Mouse (Mus musculus): ENCODE results near the gene H2-DMb1. TPM values are rescaled to one million over a fixed set of nuclear protein-coding genes. Genes with fewer than 3 reads are reported as not detected.
A peak's percentile ranks its signal among the peaks of the same experiment; 100 is the strongest.

Gene H2-DMb1
- polyA plus RNA-seq, 1 experiment from 2014 or later, result 0.91 TPM

- WGBS, result 45% methylated on average over 13 of the region's 13 CpGs
- Histone ChIP-seq H3K9ac (replicated peaks; ENCODE audit: low read length) (no peak overlapping the region), H3K4me1 (ENCODE audit: control insufficient read depth, insufficient read depth, low read length) (no peaks in the 10 kb centered on the region), H3K36me3 (ENCODE audit: control insufficient read depth, insufficient read depth, low read length) (no peaks in the 10 kb centered on the region), H3K9me3 (ENCODE audit: control insufficient read depth, low read length) (0 out of 2 replicates have a peak, but pooled peaks cover 2% of the 10 kb centered on the region), H3K4me2 (ENCODE audit: low read length) (no peak overlapping the region), H3K27me3 (ENCODE audit: control insufficient read depth, insufficient read depth, low read length) (no peaks in the 10 kb centered on the region), H3K4me3 (replicated peaks; ENCODE audit: low read depth, low read length) (no peak overlapping the region), H3K27ac (replicated peaks; ENCODE audit: low read depth, low read length) (no peak overlapping the region)
- DNase-seq, result peak; percentile 91
- no peak for ATAC-seq (ENCODE audit: low FRiP score, low TSS enrichment)
Observed at GRCm38 (mm10) chr17:34170877-34171498, 18.1 kb downstream of the H2-DMb1 start.

GRCm38 (mm10) chr17:34172528-34172927 lies 19.7 kb downstream of the H2-DMb1 start:
- no peaks in the 10 kb centered on the region for H3K4me1 ChIP-seq (ENCODE audit: control insufficient read depth, insufficient read depth, low read length)
- 97% methylated on average over 5 of the region's 5 CpGs for WGBS
- no peak overlapping the region for H3K4me2 ChIP-seq (ENCODE audit: low read length)
- no peaks in the 10 kb centered on the region for H3K36me3 ChIP-seq (ENCODE audit: control insufficient read depth, insufficient read depth, low read length)
- DNase-seq, result no peak
- no peaks in the 10 kb centered on the region for H3K27me3 ChIP-seq (ENCODE audit: control insufficient read depth, insufficient read depth, low read length)
- no peak overlapping the region for H3K9ac ChIP-seq (replicated peaks; ENCODE audit: low read length)
- H3K4me3 ChIP-seq (replicated peaks; ENCODE audit: low read depth, low read length), result no peak overlapping the region
- no peak overlapping the region for H3K27ac ChIP-seq (replicated peaks; ENCODE audit: low read depth, low read length)
- ATAC-seq (ENCODE audit: low FRiP score, low TSS enrichment), result no peak
- peaks cover 5% of the 10 kb centered on the region; the same call in 1 of the 2 replicates for H3K9me3 ChIP-seq (ENCODE audit: control insufficient read depth, low read length)

GRCm38 (mm10) chr17:34174075-34174474 lies 21.2 kb downstream of the H2-DMb1 start:
- DNase-seq, result no peak
- WGBS, result 50% methylated on average over 1 of the region's 1 CpGs

DNA sequence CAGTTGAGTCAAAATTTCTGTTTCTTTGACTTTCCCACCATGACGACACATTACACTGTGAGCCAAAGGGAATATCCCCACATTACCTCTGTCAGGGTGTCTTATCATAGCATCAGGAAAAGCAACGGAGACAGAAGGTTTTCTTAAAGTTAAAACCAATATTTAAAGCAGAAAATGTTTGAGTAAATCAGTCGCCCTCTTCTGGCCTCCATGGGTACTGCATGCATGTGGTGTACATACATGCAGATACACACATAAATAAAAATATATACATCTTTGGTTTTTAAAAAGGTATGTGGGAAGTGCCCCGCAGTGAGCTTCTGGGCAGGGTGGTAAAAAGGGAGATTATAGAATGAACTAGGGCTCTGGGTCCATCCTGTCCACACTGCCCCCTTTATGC lies 24.3 kb downstream of the H2-DMb1 start:
- Histone ChIP-seq H3K27me3 (ENCODE audit: control insufficient read depth, insufficient read depth, low read length) (no peaks in the 10 kb centered on the region), H3K9me3 (ENCODE audit: control insufficient read depth, low read length) (peaks cover 5% of the 10 kb centered on the region; the same call in 1 of the 2 replicates), H3K9ac (replicated peaks; ENCODE audit: low read length) (no peak overlapping the region), H3K4me3 (replicated peaks; ENCODE audit: low read depth, low read length) (no peak overlapping the region), H3K4me1 (ENCODE audit: control insufficient read depth, insufficient read depth, low read length) (no peaks in the 10 kb centered on the region), H3K27ac (replicated peaks; ENCODE audit: low read depth, low read length) (no peak overlapping the region), H3K4me2 (ENCODE audit: low read length) (no peak overlapping the region), H3K36me3 (ENCODE audit: control insufficient read depth, insufficient read depth, low read length) (no peaks in the 10 kb centered on the region)
- 74% methylated on average over 4 of the region's 4 CpGs for WGBS
- no peak for DNase-seq
- ATAC-seq (ENCODE audit: low FRiP score, low TSS enrichment), result no peak

More at GRCm38 (mm10) chr17:34174075-34174474, 21.2 kb downstream of the H2-DMb1 start:
- Histone ChIP-seq H3K4me2 (ENCODE audit: low read length) (no peak overlapping the region), H3K27ac (replicated peaks; ENCODE audit: low read depth, low read length) (no peak overlapping the region), H3K9me3 (ENCODE audit: control insufficient read depth, low read length) (peaks cover 5% of the 10 kb centered on the region; the same call in 1 of the 2 replicates), H3K36me3 (ENCODE audit: control insufficient read depth, insufficient read depth, low read length) (no peaks in the 10 kb centered on the region), H3K27me3 (ENCODE audit: control insufficient read depth, insufficient read depth, low read length) (no peaks in the 10 kb centered on the region), H3K4me3 (replicated peaks; ENCODE audit: low read depth, low read length) (no peak overlapping the region), H3K9ac (replicated peaks; ENCODE audit: low read length) (no peak overlapping the region), H3K4me1 (ENCODE audit: control insufficient read depth, insufficient read depth, low read length) (no peaks in the 10 kb centered on the region)
- no peak for ATAC-seq (ENCODE audit: low FRiP score, low TSS enrichment)

GRCm38 (mm10) chr17:34179019-34179418 lies 26.1 kb downstream of the H2-DMb1 start:
- Histone ChIP-seq H3K4me3 (replicated peaks; ENCODE audit: low read depth, low read length) (no peak overlapping the region), H3K4me1 (ENCODE audit: control insufficient read depth, insufficient read depth, low read length) (no peaks in the 10 kb centered on the region), H3K27me3 (ENCODE audit: control insufficient read depth, insufficient read depth, low read length) (no peaks in the 10 kb centered on the region), H3K4me2 (ENCODE audit: low read length) (no peak overlapping the region), H3K36me3 (ENCODE audit: control insufficient read depth, insufficient read depth, low read length) (no peaks in the 10 kb centered on the region), H3K9me3 (ENCODE audit: control insufficient read depth, low read length) (peaks cover 3% of the 10 kb centered on the region; the same call in 1 of the 2 replicates), H3K9ac (replicated peaks; ENCODE audit: low read length) (no peak overlapping the region), H3K27ac (replicated peaks; ENCODE audit: low read depth, low read length) (no peak overlapping the region)
- ATAC-seq (ENCODE audit: low FRiP score, low TSS enrichment) (no peak), DNase-seq (no peak)
- WGBS, result 71% methylated on average over 6 of the region's 6 CpGs

- 76% methylated on average over 13 of the region's 13 CpGs for WGBS
- ATAC-seq (ENCODE audit: low FRiP score, low TSS enrichment) (no peak), DNase-seq (no peak)
- Histone ChIP-seq H3K9ac (replicated peaks; ENCODE audit: low read length) (no peak overlapping the region), H3K4me3 (replicated peaks; ENCODE audit: low read depth, low read length) (no peak overlapping the region), H3K4me1 (ENCODE audit: control insufficient read depth, insufficient read depth, low read length) (no peaks in the 10 kb centered on the region), H3K27me3 (ENCODE audit: control insufficient read depth, insufficient read depth, low read length) (peaks cover 2% of the 10 kb centered on the region; the same call in 1 of the 2 replicates), H3K36me3 (ENCODE audit: control insufficient read depth, insufficient read depth, low read length) (no peaks in the 10 kb centered on the region), H3K27ac (replicated peaks; ENCODE audit: low read depth, low read length) (no peak overlapping the region), H3K4me2 (ENCODE audit: low read length) (no peak overlapping the region), H3K9me3 (ENCODE audit: control insufficient read depth, low read length) (peaks cover 3% of the 10 kb centered on the region; the same call in 1 of the 2 replicates)
Observed at GRCm38 (mm10) chr17:34179913-34180859, 27.3 kb downstream of the H2-DMb1 start.

DNA sequence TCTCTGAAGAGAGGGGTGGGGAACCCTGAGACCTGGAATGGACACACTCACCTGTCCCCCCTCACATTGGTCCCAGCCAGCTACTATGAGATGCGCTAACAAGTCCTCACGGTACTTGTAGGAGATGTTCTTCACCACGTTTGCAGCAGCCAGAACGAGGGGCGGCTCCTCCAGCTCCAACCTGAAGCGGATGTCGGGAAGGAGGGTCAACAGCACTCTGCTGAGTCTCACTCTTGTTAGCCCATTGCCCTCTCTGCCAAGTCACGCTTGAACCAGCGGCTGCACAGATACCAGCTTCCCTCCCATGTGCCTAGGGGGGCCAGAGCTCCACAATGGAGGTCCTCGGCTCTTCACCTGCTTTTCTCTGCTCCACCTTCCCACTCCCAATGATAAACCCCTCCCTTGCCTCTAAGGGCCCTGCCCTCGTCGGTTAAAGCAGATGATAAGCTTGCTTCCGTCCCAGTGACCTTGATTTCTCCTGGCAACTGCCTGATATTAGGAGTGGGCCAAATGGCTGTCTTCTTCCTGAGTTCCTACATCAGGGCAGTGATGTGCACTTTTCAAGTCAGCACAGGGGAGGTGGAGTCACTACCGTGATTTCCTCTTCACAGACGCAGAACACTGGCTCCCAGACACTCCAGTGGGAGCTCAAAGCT lies 30.8 kb downstream of the H2-DMb1 start:
- H3K9ac ChIP-seq (replicated peaks; ENCODE audit: low read length), result no peak overlapping the region
- H3K27ac ChIP-seq (replicated peaks; ENCODE audit: low read depth, low read length), result no peak overlapping the region
- ATAC-seq (ENCODE audit: low FRiP score, low TSS enrichment), result no peak
- no peak for DNase-seq
- WGBS, result 78% methylated on average over 15 of the region's 15 CpGs
- H3K4me2 ChIP-seq (ENCODE audit: low read length), result no peak overlapping the region
- no peaks in the 10 kb centered on the region for H3K36me3 ChIP-seq (ENCODE audit: control insufficient read depth, insufficient read depth, low read length)
- peaks cover 31% of the 10 kb centered on the region for H3K27me3 ChIP-seq (ENCODE audit: control insufficient read depth, insufficient read depth, low read length)
- no peaks in the 10 kb centered on the region for H3K9me3 ChIP-seq (ENCODE audit: control insufficient read depth, low read length)
- H3K4me3 ChIP-seq (replicated peaks; ENCODE audit: low read depth, low read length), result no peak overlapping the region
- H3K4me1 ChIP-seq (ENCODE audit: control insufficient read depth, insufficient read depth, low read length), result peaks cover 9% of the 10 kb centered on the region; the same call in 1 of the 2 replicates

DNA sequence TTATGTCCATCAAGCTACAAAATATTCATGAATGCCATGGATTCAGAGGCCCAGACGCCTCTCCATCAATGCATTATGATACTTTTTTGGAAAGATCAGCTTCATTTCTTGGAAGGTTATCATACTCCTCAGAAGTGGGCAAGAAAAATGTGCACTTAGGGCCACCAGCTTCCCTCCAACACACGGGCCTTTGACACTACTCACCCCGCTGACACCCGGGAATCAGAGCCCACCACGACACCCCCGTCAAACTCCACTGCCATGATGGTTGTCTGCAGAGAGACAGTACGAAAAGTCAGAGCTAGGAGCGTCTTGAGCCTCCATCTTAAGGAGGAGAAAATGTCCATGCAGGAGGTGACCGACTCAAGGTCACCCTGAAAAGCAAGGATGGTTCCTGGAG lies 32.7 kb downstream of the H2-DMb1 start:
- ATAC-seq (ENCODE audit: low FRiP score, low TSS enrichment), result no peak

More for the DNA sequence above, 32.7 kb downstream of the H2-DMb1 start:
- Histone ChIP-seq H3K9ac (replicated peaks; ENCODE audit: low read length) (no peak overlapping the region), H3K4me1 (ENCODE audit: control insufficient read depth, insufficient read depth, low read length) (peaks cover 9% of the 10 kb centered on the region; the same call in 1 of the 2 replicates), H3K4me2 (ENCODE audit: low read length) (no peak overlapping the region), H3K27ac (replicated peaks; ENCODE audit: low read depth, low read length) (no peak overlapping the region), H3K27me3 (ENCODE audit: control insufficient read depth, insufficient read depth, low read length) (peaks cover 36% of the 10 kb centered on the region), H3K9me3 (ENCODE audit: control insufficient read depth, low read length) (no peaks in the 10 kb centered on the region), H3K36me3 (ENCODE audit: control insufficient read depth, insufficient read depth, low read length) (no peaks in the 10 kb centered on the region), H3K4me3 (replicated peaks; ENCODE audit: low read depth, low read length) (no peak overlapping the region)
- WGBS, result 94% methylated on average over 9 of the region's 9 CpGs
- DNase-seq, result no peak
